ENCODE assay signal across 8 mouse cellular contexts in the genomic region with DNA sequence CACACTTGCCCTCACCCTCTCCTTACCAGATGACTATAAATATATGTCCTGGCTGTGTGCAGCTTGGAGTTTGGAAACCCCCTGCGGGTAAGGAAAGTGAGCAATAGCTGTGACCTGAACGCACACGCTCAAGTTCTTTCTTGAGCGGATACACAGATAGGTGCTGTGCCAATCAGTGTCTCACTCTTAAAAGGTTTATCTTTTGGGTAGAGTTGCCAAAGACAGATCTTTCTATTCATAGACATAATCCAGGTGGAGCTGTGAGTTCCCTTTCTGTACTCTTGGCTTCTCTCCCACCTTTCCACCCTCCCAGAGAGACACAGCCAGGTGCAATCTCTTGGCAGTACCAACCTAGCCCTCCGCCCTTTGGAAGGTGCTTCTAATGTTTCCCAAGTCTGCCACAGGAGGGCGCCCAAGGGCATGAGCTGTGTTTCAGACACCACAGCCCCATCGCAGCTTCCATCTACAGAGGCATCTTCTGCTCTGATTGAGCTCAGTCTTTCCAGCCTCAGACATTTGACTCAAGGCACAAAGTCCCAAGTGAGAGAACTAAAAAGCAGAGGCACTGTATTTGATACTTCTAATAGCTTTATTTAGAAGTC. TPM values are rescaled to one million over a fixed set of nuclear protein-coding genes. Genes with fewer than 3 reads are reported as not detected.
DNase-seq lines count a peak whose midpoint lies in the region; ATAC-seq and TF ChIP-seq lines count a peak whose summit lies in the region.

No protein-coding gene starts in this region.

- TF ChIP-seq POLR2A in olfactory bulb, adult 2 months (IDR thresholded peaks at IDR 0.05; ENCODE audit: insufficient read depth, low read depth, low read length) = no peak
- TF ChIP-seq POLR2A in thymus, adult 2 months (IDR thresholded peaks at IDR 0.05; ENCODE audit: control insufficient read depth, extremely low read depth, insufficient read depth, low read length, poor library complexity) = no peak

- H3K4me3 ChIP-seq in embryonic facial prominence, embryonic 11.5 days (ENCODE audit: low read depth, low read length) = no peak overlapping the region
- no peak overlapping the region for H3K4me3 ChIP-seq in kidney, postnatal 0 days (replicated peaks; ENCODE audit: low read depth, low read length)
- no peak overlapping the region for H3K4me3 ChIP-seq in liver, embryonic 13.5 days (replicated peaks)
- no peak overlapping the region for H3K4me3 ChIP-seq in olfactory bulb, adult 2 months (ENCODE audit: insufficient read depth, low read depth, low read length)
- no peak overlapping the region for H3K4me3 ChIP-seq in thymus, adult 2 months (ENCODE audit: control insufficient read depth, insufficient read depth, low read length)

- 47% methylated on average over 7 of the region's 7 CpGs for WGBS in embryonic facial prominence, embryonic 11.5 days
- WGBS in kidney, postnatal 0 days = 44% methylated on average over 7 of the region's 7 CpGs
- WGBS in liver, embryonic 13.5 days (ENCODE audit: insufficient replicate concordance) = 41% methylated on average over 7 of the region's 7 CpGs
- WGBS in olfactory bulb, adult 2 months = 41% methylated on average over 7 of the region's 7 CpGs
- WGBS in thymus, adult 2 months = 49% methylated on average over 7 of the region's 7 CpGs

- no peaks in the 10 kb centered on the region for H3K9me3 ChIP-seq in embryonic facial prominence, embryonic 11.5 days (replicated peaks; ENCODE audit: control insufficient read depth, low read length)
- no peaks in the 10 kb centered on the region for H3K9me3 ChIP-seq in kidney, postnatal 0 days (replicated peaks; ENCODE audit: low read length)
- no peaks in the 10 kb centered on the region for H3K9me3 ChIP-seq in liver, embryonic 13.5 days (replicated peaks)

- ATAC-seq in embryonic facial prominence, embryonic 11.5 days (replicated peaks; ENCODE audit: insufficient number of reproducible peaks, low FRiP score, low TSS enrichment, low read depth) = no peak
- ATAC-seq in kidney, postnatal 0 days (replicated peaks; ENCODE audit: low FRiP score, low read depth) = peak; percentile 46; the same call in 1 of the 2 replicates
- ATAC-seq in liver, embryonic 13.5 days (ENCODE audit: low read depth) = no peak

- H3K9ac ChIP-seq in embryonic facial prominence, embryonic 11.5 days (replicated peaks; ENCODE audit: low read length) = no peak overlapping the region
- no peak overlapping the region for H3K9ac ChIP-seq in kidney, postnatal 0 days (ENCODE audit: low read depth, low read length)
- no peak overlapping the region for H3K9ac ChIP-seq in liver, embryonic 13.5 days

- no peaks in the 10 kb centered on the region for H3K4me1 ChIP-seq in embryonic facial prominence, embryonic 11.5 days (ENCODE audit: control insufficient read depth, insufficient read depth, low read length)
- H3K4me1 ChIP-seq in kidney, postnatal 0 days (replicated peaks; ENCODE audit: insufficient read depth, low read length) = no peaks in the 10 kb centered on the region
- no peaks in the 10 kb centered on the region for H3K4me1 ChIP-seq in liver, embryonic 13.5 days (replicated peaks)
- H3K4me1 ChIP-seq in olfactory bulb, adult 2 months (ENCODE audit: control insufficient read depth, insufficient read depth, low read length) = no peaks in the 10 kb centered on the region
- H3K4me1 ChIP-seq in thymus, adult 2 months (replicated peaks; ENCODE audit: control insufficient read depth, insufficient read depth, low read length) = no peaks in the 10 kb centered on the region

- no peaks in the 10 kb centered on the region for H3K36me3 ChIP-seq in embryonic facial prominence, embryonic 11.5 days (replicated peaks; ENCODE audit: control insufficient read depth, insufficient read depth, low read depth, low read length)
- H3K36me3 ChIP-seq in kidney, postnatal 0 days (ENCODE audit: insufficient read depth, low read length) = no peaks in the 10 kb centered on the region
- H3K36me3 ChIP-seq in liver, embryonic 13.5 days = no peaks in the 10 kb centered on the region
- no peaks in the 10 kb centered on the region for H3K36me3 ChIP-seq in thymus, adult 2 months (ENCODE audit: control insufficient read depth, insufficient read depth, low read length)

- DNase-seq in 3134 (ENCODE audit: extremely low read depth, insufficient read length, low spot score) = peak; percentile 17
- DNase-seq in adrenal gland, postnatal 36 days = peak; percentile 83 to 86
- DNase-seq in embryonic facial prominence, embryonic 11.5 days (ENCODE audit: low spot score) = peak; percentile 85
- peak; percentile 71 for DNase-seq in heart, adult 8-10 months (ENCODE audit: low spot score)
- DNase-seq in kidney, postnatal 0 days (ENCODE audit: low spot score) = peak; percentile 88
- peak; percentile 23 for DNase-seq in liver, embryonic 13.5 days
- DNase-seq in thymus, adult 2 months = peak; percentile 55

- H3K27me3 ChIP-seq in embryonic facial prominence, embryonic 11.5 days (ENCODE audit: control insufficient read depth, insufficient read depth, low read length) = no peaks in the 10 kb centered on the region
- H3K27me3 ChIP-seq in kidney, postnatal 0 days (ENCODE audit: insufficient read depth, low read length) = 0 out of 2 replicates have a peak, but pooled peaks cover 4% of the 10 kb centered on the region
- peaks cover 10% of the 10 kb centered on the region; the same call in 1 of the 2 replicates for H3K27me3 ChIP-seq in liver, embryonic 13.5 days
- H3K27me3 ChIP-seq in thymus, adult 2 months (ENCODE audit: control insufficient read depth, insufficient read depth, low read length) = no peaks in the 10 kb centered on the region

- H3K4me2 ChIP-seq in embryonic facial prominence, embryonic 11.5 days (ENCODE audit: low read depth, low read length) = no peak overlapping the region
- H3K4me2 ChIP-seq in kidney, postnatal 0 days (ENCODE audit: low read length) = no peak overlapping the region
- H3K4me2 ChIP-seq in liver, embryonic 13.5 days = no peak overlapping the region

- no peak overlapping the region for H3K27ac ChIP-seq in embryonic facial prominence, embryonic 11.5 days (replicated peaks; ENCODE audit: low read depth, low read length)
- no peak overlapping the region for H3K27ac ChIP-seq in kidney, postnatal 0 days
- H3K27ac ChIP-seq in liver, embryonic 13.5 days = no peak overlapping the region
- H3K27ac ChIP-seq in olfactory bulb, adult 2 months (ENCODE audit: insufficient read depth, low read depth, low read length) = no peak overlapping the region
- H3K27ac ChIP-seq in thymus, adult 2 months (ENCODE audit: control insufficient read depth, insufficient read depth, low read length) = no peak overlapping the region

- TF ChIP-seq CTCF in kidney, postnatal 0 days (IDR thresholded peaks at IDR 0.05; ENCODE audit: low read depth) = peak; percentile 91
- peak; percentile 76 for TF ChIP-seq CTCF in olfactory bulb, adult 2 months (IDR thresholded peaks at IDR 0.05; ENCODE audit: insufficient read depth, low read depth, low read length)
- peak; percentile 41; the same call in 1 of the 2 replicates for TF ChIP-seq CTCF in thymus, adult 2 months (IDR thresholded peaks at IDR 0.05; ENCODE audit: borderline replicate concordance, control insufficient read depth, extremely low read depth, insufficient read depth, low read length, poor library complexity)

RNA-seq across cellular contexts. Expression of gene Smoc2, which starts 8.8 kb away (rescaled TPM):
- total RNA-seq in adrenal gland, postnatal 36 days (2021) = 10 to 100 TPM; 30.7 to 34.9 TPM
- 40.8 and 45.0 TPM in 2 replicates for polyA plus RNA-seq in embryonic facial prominence, embryonic 11.5 days (2014; fragmentation: Nextera tagmentation; extraction: Ambion mirVana)
- 10 to 100 TPM; 39.4 to 55.1 (median 46.0) TPM for total RNA-seq in heart, adult 8-10 months (2022)
- 57.5 and 66.1 TPM in 2 replicates for polyA plus RNA-seq in kidney, postnatal 0 days (2015; fragmentation: Nextera tagmentation; extraction: Ambion mirVana)
- polyA plus RNA-seq in liver, embryonic 13.5 days (2015; fragmentation: Nextera tagmentation; extraction: Ambion mirVana) = 4.6 TPM in 2 replicates
- polyA plus RNA-seq in olfactory bulb, adult 2 months (2012; ENCODE audit: insufficient read depth, insufficient read length, low replicate concordance, missing spikeins) = not detected in 2 replicates
- 15.6 and 17.8 TPM in 2 replicates for polyA plus RNA-seq in thymus, adult 2 months (2012; rRNA removed)

Comparison
In these comparisons a context has a peak if more than half of its experiments do, and no peak if none do; other contexts are left out.
1. DNase-seq: peak in every context shown above with its lines; median percentile 88 in kidney, postnatal 0 days; 85 in embryonic facial prominence, embryonic 11.5 days; 84 in adrenal gland, postnatal 36 days; 71 in heart, adult 8-10 months; 55 in thymus, adult 2 months; 23 in liver, embryonic 13.5 days; 17 in 3134.
2. CTCF ChIP-seq: peak in every context shown above with its lines; median percentile 91 in kidney, postnatal 0 days; 76 in olfactory bulb, adult 2 months; 41 in thymus, adult 2 months.